Mouse (Mus musculus): ENCODE results near the gene Mn1.

Gene Mn1

GRCm38 (mm10) chr5:111490599-111490998, 73.4 kb downstream of the Mn1 start:
- DNase-seq = no peak

GRCm38 (mm10) chr5:111491485-111491884, 74.3 kb downstream of the Mn1 start:
- no peak for DNase-seq

GRCm38 (mm10) chr5:111500036-111500435, 82.9 kb downstream of the Mn1 start:
- DNase-seq = no peak

GRCm38 (mm10) chr5:111501691-111502441, 84.7 kb downstream of the Mn1 start:
- DNase-seq = no peak

DNA sequence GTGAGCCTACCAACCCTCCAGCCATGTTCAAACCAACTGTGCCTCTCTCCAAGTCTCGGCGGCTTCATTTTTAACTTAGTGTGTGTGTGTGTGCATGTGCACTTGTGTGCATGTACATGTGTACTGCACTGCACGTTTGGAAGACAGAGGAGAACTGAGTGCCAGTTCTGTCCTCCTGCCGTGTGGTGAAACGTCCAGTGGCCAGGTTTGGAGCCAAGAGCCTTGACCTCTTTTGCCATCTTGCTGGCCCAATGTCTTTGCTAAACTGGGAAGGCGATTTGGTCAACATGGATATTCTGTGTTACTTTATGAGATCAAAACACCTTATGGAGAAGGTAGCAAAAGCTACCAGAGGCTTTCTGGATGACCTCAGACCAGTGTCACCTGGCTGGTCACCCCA, 88.1 kb downstream of the Mn1 start:
- no peak for DNase-seq

GRCm38 (mm10) chr5:111505824-111506223, 88.7 kb downstream of the Mn1 start:
- DNase-seq = no peak

DNA sequence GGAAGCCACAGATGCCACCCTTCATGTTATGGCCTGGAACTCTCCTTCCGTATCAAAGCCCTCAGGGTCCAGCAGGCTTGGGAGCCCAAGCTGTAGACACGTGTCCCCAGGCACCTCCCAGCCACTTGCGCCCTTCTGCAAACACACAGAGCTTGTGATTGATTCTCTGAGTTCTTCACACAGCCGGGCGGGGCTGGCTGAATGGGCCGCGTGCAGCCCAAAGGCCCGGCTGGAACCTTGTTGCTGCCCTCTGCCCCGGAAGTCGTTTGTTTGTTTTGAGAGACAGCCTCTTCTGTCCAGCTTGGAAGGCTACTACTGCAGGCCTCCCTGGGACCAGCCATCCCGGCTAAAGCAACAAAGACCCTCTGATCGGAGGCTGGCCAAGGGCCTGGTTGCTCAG, 89.2 kb downstream of the Mn1 start:
- no peak for DNase-seq

All from right cerebral cortex, adult 18-20 months (tissue).